In the genomic region with DNA sequence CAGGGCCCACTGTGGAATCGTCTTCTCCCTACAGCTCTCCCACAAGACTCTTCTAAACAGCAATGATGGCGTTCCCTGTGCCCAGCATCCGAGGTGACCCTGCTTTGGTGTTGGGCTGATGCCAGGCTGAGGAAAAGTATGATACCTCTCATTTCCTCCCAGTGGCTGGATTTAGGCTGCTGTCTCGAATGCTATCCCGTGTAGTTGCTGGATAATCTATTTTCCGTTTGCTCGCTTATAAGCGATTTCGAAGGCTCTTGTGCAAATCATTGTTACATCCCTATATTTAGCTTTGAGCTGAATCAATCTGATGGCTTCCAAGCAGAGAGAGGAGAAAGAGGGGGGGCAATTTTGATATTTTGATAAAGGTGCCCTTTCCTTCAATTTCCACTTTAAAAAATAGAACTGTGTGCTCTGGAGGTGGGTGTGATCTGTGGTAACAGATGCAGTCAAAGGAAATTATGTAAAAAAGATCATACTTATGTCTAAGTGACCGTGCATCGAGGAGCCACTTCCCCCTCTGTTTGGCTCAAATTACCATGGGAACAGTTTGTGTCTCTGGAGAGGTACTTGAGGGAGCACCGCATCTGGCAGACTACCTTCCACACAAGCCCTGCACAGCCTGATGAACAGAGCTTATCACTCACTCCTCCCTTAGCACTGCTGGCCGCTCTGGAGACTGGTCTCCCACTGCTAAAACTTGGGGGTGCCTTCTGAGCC, we compare ENCODE assay signal across 15 mouse cellular contexts.
DNase-seq lines count a peak whose midpoint lies in the region; ATAC-seq lines count a peak whose summit lies in the region.
"Had no signal": no experiment of that assay in that cellular context is flagged by ENCODE, and none has a peak within 500 bp of the region (broad histone marks: within the 10 kb centered on the region; RNA-seq: fewer than 3 reads in every experiment).

No protein-coding gene starts in this region.

- H3K4me2 ChIP-seq in intestine, embryonic 16.5 days (ENCODE audit: low read depth, low read length) = no peak overlapping the region
- H3K4me2 ChIP-seq: hindbrain, embryonic 12.5 days; limb, embryonic 15.5 days; lung, embryonic 14.5 days; midbrain, embryonic 15.5 days had no signal

- no peaks in the 10 kb centered on the region for H3K4me1 ChIP-seq in intestine, embryonic 16.5 days (ENCODE audit: control insufficient read depth, insufficient read depth, low read length)
- H3K4me1 ChIP-seq: hindbrain, embryonic 12.5 days; limb, embryonic 15.5 days; midbrain, embryonic 15.5 days had no signal

- no peaks in the 10 kb centered on the region for H3K36me3 ChIP-seq in intestine, embryonic 16.5 days (ENCODE audit: control insufficient read depth, insufficient read depth, low read length)
- H3K36me3 ChIP-seq: hindbrain, embryonic 12.5 days; limb, embryonic 15.5 days; midbrain, embryonic 15.5 days had no signal

- no peak overlapping the region for H3K27ac ChIP-seq in intestine, embryonic 16.5 days (ENCODE audit: low read length)
- H3K27ac ChIP-seq: hindbrain, embryonic 12.5 days; limb, embryonic 15.5 days; midbrain, embryonic 15.5 days had no signal

- peak; percentile 37 to 51 for ATAC-seq in hematopoietic stem cell, adult 5-6 weeks (replicated peaks in 1 of 2; ENCODE audit: insufficient read depth in 1 of 2, low FRiP score in 2 of 2, low TSS enrichment in 1 of 2, low read depth in 1 of 2, poor library complexity in 2 of 2, severe bottlenecking in 2 of 2)
- ATAC-seq in intestine, embryonic 16.5 days = no peak
- ATAC-seq: midbrain, embryonic 15.5 days had no signal

- 67% methylated on average over 13 of the region's 13 CpGs for WGBS in intestine, embryonic 16.5 days

- peak; percentile 42 for DNase-seq in layer of hippocampus, adult 11-12 months (ENCODE audit: low spot score)
- no peak for DNase-seq in layer of hippocampus, postnatal 36 days
- peak; percentile 4 for DNase-seq in thymus, postnatal 4 days
- DNase-seq in thymus, postnatal 36 days = no peak
- DNase-seq in yolk sac, embryonic 10.5 days (ENCODE audit: low spot score) = no peak
- DNase-seq: cerebellum, adult 18-20 months; kidney, adult 11 months; kidney, postnatal 25 days; lung, embryonic 14.5 days had no signal

- no peaks in the 10 kb centered on the region for H3K9me3 ChIP-seq in intestine, embryonic 16.5 days (ENCODE audit: control insufficient read depth, low read length)
- H3K9me3 ChIP-seq: hindbrain, embryonic 12.5 days; limb, embryonic 15.5 days; midbrain, embryonic 15.5 days had no signal

- no peak overlapping the region for H3K9ac ChIP-seq in intestine, embryonic 16.5 days (ENCODE audit: low read depth, low read length)
- H3K9ac ChIP-seq: hindbrain, embryonic 12.5 days; limb, embryonic 15.5 days; lung, embryonic 14.5 days; midbrain, embryonic 15.5 days had no signal

- no peak overlapping the region for H3K4me3 ChIP-seq in intestine, embryonic 16.5 days (ENCODE audit: low read length)
- H3K4me3 ChIP-seq: erythroblast, embryonic 14.5 days; hindbrain, embryonic 12.5 days; limb, embryonic 15.5 days; midbrain, embryonic 15.5 days had no signal

- H3K27me3 ChIP-seq in intestine, embryonic 16.5 days (replicated peaks; ENCODE audit: control insufficient read depth, insufficient read depth, low read length) = no peaks in the 10 kb centered on the region
- H3K27me3 ChIP-seq: hindbrain, embryonic 12.5 days; limb, embryonic 15.5 days; midbrain, embryonic 15.5 days had no signal

Comparison
In these comparisons a context has a peak if more than half of its experiments do, and no peak if none do; other contexts are left out.
1. DNase-seq: peak in layer of hippocampus, adult 11-12 months (single experiment) and thymus, postnatal 4 days (single experiment); none in layer of hippocampus, postnatal 36 days (0 of 2), thymus, postnatal 36 days (0 of 2) and yolk sac, embryonic 10.5 days (single experiment).